Mouse (Mus musculus): ENCODE data around the gene 2810006K23Rik.

DNA sequence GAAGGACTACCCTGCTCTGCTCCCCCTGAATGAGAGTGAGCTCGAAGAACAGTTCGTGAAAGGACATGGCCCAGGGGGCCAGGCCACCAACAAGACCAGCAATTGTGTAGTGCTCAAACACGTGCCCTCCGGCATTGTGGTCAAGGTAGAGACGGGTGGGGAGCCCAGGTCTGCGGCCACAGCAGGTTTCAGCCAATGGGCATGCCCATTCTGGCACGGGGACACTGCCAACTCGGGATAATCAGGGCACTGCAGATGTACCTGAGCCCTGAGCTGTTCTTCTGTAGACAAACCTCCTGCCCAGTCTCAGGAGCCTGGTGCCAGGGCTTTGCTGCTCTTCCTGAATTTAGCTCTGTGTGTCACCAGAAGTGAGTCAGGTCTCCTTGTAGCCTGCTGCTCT lies 10.9 kb downstream of the 2810006K23Rik start:
- no peak for TF ChIP-seq CTCF (IDR thresholded peaks at IDR 0.05; ENCODE audit: control insufficient read depth, insufficient read depth, insufficient read length)
- no peak for TF ChIP-seq MYOG (IDR thresholded peaks at IDR 0.05; ENCODE audit: control insufficient read depth, extremely low read depth, insufficient read length)
- TF ChIP-seq MAX (IDR thresholded peaks at IDR 0.05): no peak
- TF ChIP-seq USF1 (IDR thresholded peaks at IDR 0.05; ENCODE audit: low read depth): no peak
- no peak for TF ChIP-seq MYOD1 (IDR thresholded peaks at IDR 0.05; ENCODE audit: control insufficient read depth, insufficient read length, low read depth)
- TF ChIP-seq CEBPB (IDR thresholded peaks at IDR 0.05; ENCODE audit: low read depth): no peak
- no peak for TF ChIP-seq FOSL1 (IDR thresholded peaks at IDR 0.05; ENCODE audit: insufficient read depth, low read length, poor library complexity, severe bottlenecking)
